Mouse (Mus musculus) liver, adult 2 months (tissue): ENCODE results near the gene Snph.

Source experiments
- CTCF ChIP-seq: fragments of 200-500 bp; IDR thresholded peaks from 2 replicates; pipeline ENCODE4 v1.5.1; 2011; ENCODE audit warnings: low read depth, low read length, control low read depth
- POLR2A ChIP-seq: fragments of 200-500 bp; IDR thresholded peaks from 2 replicates; pipeline ENCODE4 v1.6.1; 2011; ENCODE audit warnings: low read length, control low read depth; ENCODE audit not compliant: insufficient read depth; ENCODE audit errors: extremely low read depth

- TF ChIP-seq CTCF (no peak), POLR2A (no peak)
Measured at GRCm38 (mm10) chr2:151574607-151575006, 57.8 kb downstream of the Snph start.
